9 mouse cellular contexts compared by ENCODE assay signal in the genomic region with DNA sequence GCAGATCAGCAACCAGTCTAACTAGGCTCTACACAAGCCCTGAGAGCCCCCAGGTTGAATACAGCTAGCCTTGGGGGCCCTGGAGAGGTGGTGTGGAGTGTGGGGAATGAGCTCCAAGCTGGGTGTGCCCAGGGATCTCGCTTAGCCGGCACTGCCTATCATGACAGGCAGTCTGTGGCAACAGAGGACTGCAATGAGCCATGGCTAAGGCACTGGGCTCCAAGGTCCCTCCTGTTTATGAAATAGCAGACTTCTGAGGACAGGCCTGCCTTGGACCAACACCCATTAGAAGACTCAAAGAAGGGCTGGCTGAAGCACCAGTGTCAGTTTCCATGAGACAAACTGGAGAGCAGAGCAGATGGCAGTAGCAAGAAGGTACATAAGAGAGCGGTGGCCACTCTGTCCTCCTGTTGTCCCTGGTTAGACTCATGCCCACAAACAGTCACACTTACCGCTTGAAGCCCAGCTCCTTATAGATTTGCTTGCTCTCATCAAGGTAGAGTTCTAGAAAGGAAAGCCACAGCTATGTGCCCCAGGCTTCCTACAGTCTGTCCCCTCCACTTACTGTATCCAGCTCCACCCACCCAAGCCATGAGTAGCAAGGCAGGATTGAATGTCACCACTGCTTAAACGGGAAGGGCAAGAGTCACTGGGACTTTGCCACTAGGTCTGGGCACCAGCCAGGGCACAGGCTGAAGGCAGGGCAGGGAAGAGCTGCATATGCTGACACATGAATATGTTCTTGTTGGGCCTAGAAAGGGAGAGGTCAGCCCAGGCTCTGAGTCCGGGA. TPM values are rescaled to one million over a fixed set of nuclear protein-coding genes. Genes with fewer than 3 reads are reported as not detected.
DNase-seq lines count a peak whose midpoint lies in the region; ATAC-seq and TF ChIP-seq lines count a peak whose summit lies in the region.
"Had no signal": no experiment of that assay in that cellular context is flagged by ENCODE, and none has a peak within 500 bp of the region (broad histone marks: within the 10 kb centered on the region; RNA-seq: fewer than 3 reads in every experiment).

No protein-coding gene starts in this region.

- peaks cover 24% of the 10 kb centered on the region for H3K27me3 ChIP-seq in embryonic facial prominence, embryonic 10.5 days (replicated peaks; ENCODE audit: low read depth, poor library complexity, severe bottlenecking)
- H3K27me3 ChIP-seq in heart, postnatal 0 days (ENCODE audit: control insufficient read depth, insufficient read depth, low read length), result no peaks in the 10 kb centered on the region
- H3K27me3 ChIP-seq in liver, embryonic 13.5 days, result peaks cover 66% of the 10 kb centered on the region

- TF ChIP-seq CTCF in layer of hippocampus, adult 2 months (conservative IDR thresholded peaks at IDR 0.05), result no peak
- TF ChIP-seq CTCF in heart, postnatal 0 days (IDR thresholded peaks at IDR 0.05; ENCODE audit: low read depth), result no peak

- H3K27ac ChIP-seq in layer of hippocampus, adult 2 months, result peak overlapping the region; percentile 82; the same call in 1 of the 2 replicates
- peak overlapping the region; percentile 81 for H3K27ac ChIP-seq in embryonic facial prominence, embryonic 10.5 days (replicated peaks)
- H3K27ac ChIP-seq in heart, postnatal 0 days (ENCODE audit: low read depth), result peak overlapping the region; percentile 60
- H3K27ac ChIP-seq in liver, embryonic 13.5 days, result no peak overlapping the region

- H3K36me3 ChIP-seq in embryonic facial prominence, embryonic 10.5 days (replicated peaks), result no peaks in the 10 kb centered on the region; the same call in 1 of the 2 replicates
- no peaks in the 10 kb centered on the region for H3K36me3 ChIP-seq in heart, postnatal 0 days (replicated peaks; ENCODE audit: control insufficient read depth, insufficient read depth, low read length)
- H3K36me3 ChIP-seq in liver, embryonic 13.5 days, result no peaks in the 10 kb centered on the region

- DNase-seq in layer of hippocampus, adult 2 months (ENCODE audit: low spot score in 2 of 2), result no peak
- DNase-seq in layer of hippocampus, postnatal 25 days (ENCODE audit: extremely low spot score in 1 of 2, low spot score in 1 of 2), result no peak
- DNase-seq in embryonic facial prominence, embryonic 10.5 days (ENCODE audit: low spot score), result no peak
- DNase-seq in heart, postnatal 0 days (ENCODE audit: low spot score), result no peak
- DNase-seq in liver, embryonic 13.5 days, result no peak
- no peak for DNase-seq in frontal cortex, postnatal 36 days (ENCODE audit: low spot score in 2 of 2)
- no peak for DNase-seq in left cerebral cortex, postnatal 4 days
- no peak for DNase-seq in left cerebral cortex, adult 18-20 months (ENCODE audit: low spot score in 2 of 2)

- H3K4me3 ChIP-seq in layer of hippocampus, adult 2 months, result peak overlapping the region; percentile 69
- peak overlapping the region; percentile 69 for H3K4me3 ChIP-seq in embryonic facial prominence, embryonic 10.5 days
- peak overlapping the region; percentile 60 for H3K4me3 ChIP-seq in heart, postnatal 0 days (ENCODE audit: low read depth, low read length)
- peak overlapping the region; percentile 55 for H3K4me3 ChIP-seq in liver, embryonic 13.5 days (replicated peaks)

- ATAC-seq in heart, postnatal 0 days (ENCODE audit: insufficient read depth, low read depth), result no peak
- no peak for ATAC-seq in liver, embryonic 13.5 days (ENCODE audit: low read depth)

- TF ChIP-seq EP300 in heart, postnatal 0 days (IDR thresholded peaks at IDR 0.05; ENCODE audit: low read depth), result no peak

- 69% methylated on average over 6 of the region's 6 CpGs for WGBS in embryonic facial prominence, embryonic 10.5 days
- WGBS in heart, postnatal 0 days, result 62% methylated on average over 6 of the region's 6 CpGs
- 67% methylated on average over 6 of the region's 6 CpGs for WGBS in liver, embryonic 13.5 days (ENCODE audit: insufficient replicate concordance)

- intact Hi-C loops in left cerebral cortex, postnatal 4 days (cut with DNase I), result no loop called here

- peak overlapping the region; percentile 62 for H3K9ac ChIP-seq in heart, postnatal 0 days (replicated peaks; ENCODE audit: low read depth, low read length)
- peak overlapping the region; percentile 64 for H3K9ac ChIP-seq in liver, embryonic 13.5 days

- H3K4me2 ChIP-seq in heart, postnatal 0 days (ENCODE audit: low read depth, low read length), result peak overlapping the region; percentile 94
- peak overlapping the region; percentile 79 for H3K4me2 ChIP-seq in liver, embryonic 13.5 days

- H3K4me1 ChIP-seq in embryonic facial prominence, embryonic 10.5 days, result peaks cover 40% of the 10 kb centered on the region
- H3K4me1 ChIP-seq in heart, postnatal 0 days (ENCODE audit: control insufficient read depth, insufficient read depth), result peaks cover 12% of the 10 kb centered on the region; the same call in 1 of the 2 replicates
- peaks cover 27% of the 10 kb centered on the region for H3K4me1 ChIP-seq in liver, embryonic 13.5 days (replicated peaks)

- 0 out of 2 replicates have a peak, but pooled peaks cover 3% of the 10 kb centered on the region for H3K9me3 ChIP-seq in embryonic facial prominence, embryonic 10.5 days
- no peaks in the 10 kb centered on the region for H3K9me3 ChIP-seq in heart, postnatal 0 days (replicated peaks; ENCODE audit: control insufficient read depth, low read length)
- no peaks in the 10 kb centered on the region for H3K9me3 ChIP-seq in liver, embryonic 13.5 days (replicated peaks)

RNA-seq across cellular contexts. Expression of gene Fam213b, which starts 1.1 kb away (rescaled TPM):
- total RNA-seq in layer of hippocampus, adult 2 months (2021), result 10 to 100 TPM; 48.1 to 48.9 TPM
- total RNA-seq in layer of hippocampus, postnatal 25 days (2021), result 10 to 100 TPM; 40.9 to 51.7 TPM
- 41.2 and 42.3 TPM in 2 replicates for polyA plus RNA-seq in embryonic facial prominence, embryonic 10.5 days (2016; fragmentation: Nextera tagmentation; extraction: Ambion mirVana)
- total RNA-seq in heart, postnatal 0 days (2014; rRNA removed; ENCODE audit: low replicate concordance), result 43.5 and 72.4 TPM in 2 replicates
- 75.4 and 76.2 TPM in 2 replicates for polyA plus RNA-seq in heart, postnatal 0 days (2015; fragmentation: Nextera tagmentation; extraction: Ambion mirVana)
- 9.0 and 9.2 TPM in 2 replicates for polyA plus RNA-seq in liver, embryonic 13.5 days (2015; fragmentation: Nextera tagmentation; extraction: Ambion mirVana)
- total RNA-seq in left cerebral cortex, postnatal 4 days (2021), result 10 to 100 TPM; 19.5 to 19.8 TPM
- 10 to 100 TPM; 67.7 to 70.2 TPM for total RNA-seq in left cerebral cortex, adult 18-20 months (2021)

RNA-seq across cellular contexts. Expression of gene Mmel1, which starts 28.5 kb away (rescaled TPM):
- under 1 TPM; 0.29 to 0.44 TPM for total RNA-seq in layer of hippocampus, adult 2 months (2021)
- 1 to 10 TPM in 1 of 2 experiments, under 1 TPM in 1; 0.32 to 1.0 TPM for total RNA-seq in layer of hippocampus, postnatal 25 days (2021)
- polyA plus RNA-seq in embryonic facial prominence, embryonic 10.5 days (2016; fragmentation: Nextera tagmentation; extraction: Ambion mirVana), result 0.34 and 0.41 TPM in 2 replicates
- total RNA-seq in heart, postnatal 0 days (2014; rRNA removed; ENCODE audit: low replicate concordance), result 0.34 TPM in 1 of 2 replicates, not detected in the other
- polyA plus RNA-seq in heart, postnatal 0 days (2015; fragmentation: Nextera tagmentation; extraction: Ambion mirVana), result 0.07 and 0.12 TPM in 2 replicates
- 2.4 TPM in 2 replicates for polyA plus RNA-seq in liver, embryonic 13.5 days (2015; fragmentation: Nextera tagmentation; extraction: Ambion mirVana)
- under 1 TPM; 0.28 to 0.54 TPM for total RNA-seq in left cerebral cortex, postnatal 4 days (2021)
- under 1 TPM; 0.60 to 0.70 TPM for total RNA-seq in left cerebral cortex, adult 18-20 months (2021)
- polyA plus RNA-seq: Patski had no signal

RNA-seq across cellular contexts. Expression of gene Tnfrsf14, which starts 30.5 kb away (rescaled TPM):
- 1 to 10 TPM in 1 of 2 experiments, under 1 TPM in 1; 0.84 to 1.3 TPM for total RNA-seq in layer of hippocampus, adult 2 months (2021)
- total RNA-seq in layer of hippocampus, postnatal 25 days (2021), result 1 to 10 TPM in 1 of 2 experiments, under 1 TPM in 1; 0.62 to 1.9 TPM
- polyA plus RNA-seq in embryonic facial prominence, embryonic 10.5 days (2016; fragmentation: Nextera tagmentation; extraction: Ambion mirVana), result 0.45 and 1.4 TPM in 2 replicates
- 2.7 and 40.9 TPM in 2 replicates for total RNA-seq in heart, postnatal 0 days (2014; rRNA removed; ENCODE audit: low replicate concordance)
- 0.30 and 0.40 TPM in 2 replicates for polyA plus RNA-seq in heart, postnatal 0 days (2015; fragmentation: Nextera tagmentation; extraction: Ambion mirVana)
- polyA plus RNA-seq in liver, embryonic 13.5 days (2015; fragmentation: Nextera tagmentation; extraction: Ambion mirVana), result 49.5 and 51.7 TPM in 2 replicates
- total RNA-seq in left cerebral cortex, postnatal 4 days (2021), result 1 to 10 TPM in 1 of 2 experiments, under 1 TPM in 1; 0.58 to 1.1 TPM
- total RNA-seq in left cerebral cortex, adult 18-20 months (2021), result 1 to 10 TPM; 2.0 to 2.1 TPM
